Mouse (Mus musculus): Measurements from ENCODE around the gene H2-T24. TPM values are rescaled to one million over a fixed set of nuclear protein-coding genes. Genes with fewer than 3 reads are reported as not detected.
"Not testable (repeated sequence)": the region's sequence is repeated elsewhere in the genome, so short reads cannot be mapped to it uniquely, and the experiment has no call there.

Gene H2-T24
- polyA plus RNA-seq, 1 experiment from 2014 or later: 2.9 TPM

GRCm38 (mm10) chr17:36019519-36019918 lies 841 bp downstream of the H2-T24 start:
- H3K4me2 ChIP-seq: peak overlapping the region; percentile 57
- H3K4me1 ChIP-seq (ENCODE audit: control insufficient read depth, insufficient read depth, low read length): peaks cover 3% of the 10 kb centered on the region; the same call in 1 of the 2 replicates
- no peak for ATAC-seq (replicated peaks; ENCODE audit: insufficient number of reproducible peaks, low FRiP score, low TSS enrichment)
- peak overlapping the region; percentile 25 for H3K4me3 ChIP-seq (ENCODE audit: low read depth, low read length)
- H3K36me3 ChIP-seq (ENCODE audit: control insufficient read depth, insufficient read depth, low read length): peaks cover 1% of the 10 kb centered on the region; the same call in 1 of the 2 replicates
- no peaks in the 10 kb centered on the region for H3K27me3 ChIP-seq (ENCODE audit: control insufficient read depth, insufficient read depth, low read length)
- H3K9ac ChIP-seq (ENCODE audit: low read depth, low read length): no peak overlapping the region
- H3K27ac ChIP-seq (ENCODE audit: low read depth, low read length): peak overlapping the region; percentile 75; the same call in 1 of the 2 replicates
- WGBS (ENCODE audit: insufficient replicate concordance): 64% methylated on average over 3 of the region's 3 CpGs
- no peaks in the 10 kb centered on the region for H3K9me3 ChIP-seq (replicated peaks; ENCODE audit: control insufficient read depth, low read length)

- no peaks in the 10 kb centered on the region for H3K27me3 ChIP-seq (ENCODE audit: control insufficient read depth, insufficient read depth, low read length)
- H3K4me1 ChIP-seq (ENCODE audit: control insufficient read depth, insufficient read depth, low read length): peaks cover 3% of the 10 kb centered on the region; the same call in 1 of the 2 replicates
- WGBS (ENCODE audit: insufficient replicate concordance): 49% methylated on average over 2 of the region's 2 CpGs
- H3K9ac ChIP-seq (ENCODE audit: low read depth, low read length): no peak overlapping the region
- peak overlapping the region; percentile 31 for H3K4me2 ChIP-seq
- no peaks in the 10 kb centered on the region for H3K9me3 ChIP-seq (replicated peaks; ENCODE audit: control insufficient read depth, low read length)
- H3K27ac ChIP-seq (ENCODE audit: low read depth, low read length): no peak overlapping the region
- 0 out of 2 replicates have a peak overlapping the region, but pooled peaks have one; percentile 10 for H3K4me3 ChIP-seq (ENCODE audit: low read depth, low read length)
- H3K36me3 ChIP-seq (ENCODE audit: control insufficient read depth, insufficient read depth, low read length): peaks cover 6% of the 10 kb centered on the region; the same call in 1 of the 2 replicates
- no peak for ATAC-seq (replicated peaks; ENCODE audit: insufficient number of reproducible peaks, low FRiP score, low TSS enrichment)
These were observed 1.4 kb downstream of the H2-T24 start for GRCm38 (mm10) chr17:36018979-36019378.

- Histone ChIP-seq H3K9ac (ENCODE audit: low read depth, low read length) (no peak overlapping the region), H3K36me3 (ENCODE audit: control insufficient read depth, insufficient read depth, low read length) (peaks cover 6% of the 10 kb centered on the region; the same call in 1 of the 2 replicates), H3K4me1 (ENCODE audit: control insufficient read depth, insufficient read depth, low read length) (no peaks in the 10 kb centered on the region), H3K27ac (ENCODE audit: low read depth, low read length) (no peak overlapping the region), H3K9me3 (replicated peaks; ENCODE audit: control insufficient read depth, low read length) (no peaks in the 10 kb centered on the region), H3K27me3 (ENCODE audit: control insufficient read depth, insufficient read depth, low read length) (no peaks in the 10 kb centered on the region), H3K4me3 (ENCODE audit: low read depth, low read length) (no peak overlapping the region), H3K4me2 (no peak overlapping the region)
- WGBS (ENCODE audit: insufficient replicate concordance): 91% methylated on average over 5 of the region's 5 CpGs
- no peak for ATAC-seq (replicated peaks; ENCODE audit: insufficient number of reproducible peaks, low FRiP score, low TSS enrichment)
These were observed 3.3 kb downstream of the H2-T24 start for GRCm38 (mm10) chr17:36017046-36017445.

- no peaks in the 10 kb centered on the region for H3K9me3 ChIP-seq (replicated peaks; ENCODE audit: control insufficient read depth, low read length)
- WGBS (ENCODE audit: insufficient replicate concordance): 93% methylated on average over 5 of the region's 5 CpGs
- no peak overlapping the region for H3K27ac ChIP-seq (ENCODE audit: low read depth, low read length)
- H3K4me2 ChIP-seq: no peak overlapping the region
- H3K27me3 ChIP-seq (ENCODE audit: control insufficient read depth, insufficient read depth, low read length): no peaks in the 10 kb centered on the region
- no peak overlapping the region for H3K4me3 ChIP-seq (ENCODE audit: low read depth, low read length)
- no peak for ATAC-seq (replicated peaks; ENCODE audit: insufficient number of reproducible peaks, low FRiP score, low TSS enrichment)
- no peaks in the 10 kb centered on the region for H3K4me1 ChIP-seq (ENCODE audit: control insufficient read depth, insufficient read depth, low read length)
- H3K36me3 ChIP-seq (ENCODE audit: control insufficient read depth, insufficient read depth, low read length): peaks cover 6% of the 10 kb centered on the region; the same call in 1 of the 2 replicates
- no peak overlapping the region for H3K9ac ChIP-seq (ENCODE audit: low read depth, low read length)
These were observed 5.4 kb downstream of the H2-T24 start for GRCm38 (mm10) chr17:36014977-36015376.

- not testable (repeated sequence) for H3K4me1 ChIP-seq (ENCODE audit: control insufficient read depth, insufficient read depth, low read length)
- 93% methylated on average over 7 of the region's 7 CpGs for WGBS (ENCODE audit: insufficient replicate concordance)
These were observed 16.0 kb downstream of the H2-T24 start for GRCm38 (mm10) chr17:36004409-36004808.

GRCm38 (mm10) chr17:36003331-36003730 lies 17.0 kb downstream of the H2-T24 start:
- no peak for ATAC-seq (replicated peaks; ENCODE audit: insufficient number of reproducible peaks, low FRiP score, low TSS enrichment)
- Histone ChIP-seq H3K4me1 (ENCODE audit: control insufficient read depth, insufficient read depth, low read length) (no peaks in the 10 kb centered on the region), H3K36me3 (ENCODE audit: control insufficient read depth, insufficient read depth, low read length) (0 out of 2 replicates have a peak, but pooled peaks cover 3% of the 10 kb centered on the region), H3K4me3 (ENCODE audit: low read depth, low read length) (no peak overlapping the region), H3K9ac (ENCODE audit: low read depth, low read length) (no peak overlapping the region), H3K9me3 (replicated peaks; ENCODE audit: control insufficient read depth, low read length) (no peaks in the 10 kb centered on the region), H3K27ac (ENCODE audit: low read depth, low read length) (no peak overlapping the region), H3K4me2 (no peak overlapping the region), H3K27me3 (ENCODE audit: control insufficient read depth, insufficient read depth, low read length) (no peaks in the 10 kb centered on the region)
- WGBS (ENCODE audit: insufficient replicate concordance): 93% methylated on average over 7 of the region's 7 CpGs

More at GRCm38 (mm10) chr17:36004409-36004808, 16.0 kb downstream of the H2-T24 start:
- H3K4me3 ChIP-seq (ENCODE audit: low read depth, low read length); H3K9ac ChIP-seq (ENCODE audit: low read depth, low read length); ATAC-seq (replicated peaks; ENCODE audit: insufficient number of reproducible peaks, low FRiP score, low TSS enrichment); H3K36me3 ChIP-seq (ENCODE audit: control insufficient read depth, insufficient read depth, low read length); H3K4me2 ChIP-seq; H3K27me3 ChIP-seq (ENCODE audit: control insufficient read depth, insufficient read depth, low read length); H3K9me3 ChIP-seq (replicated peaks; ENCODE audit: control insufficient read depth, low read length); H3K27ac ChIP-seq (ENCODE audit: low read depth, low read length): not testable (repeated sequence)

- peak overlapping the region; percentile 47; the same call in 1 of the 2 replicates for H3K27ac ChIP-seq (ENCODE audit: low read depth, low read length)
- no peaks in the 10 kb centered on the region for H3K9me3 ChIP-seq (replicated peaks; ENCODE audit: control insufficient read depth, low read length)
- no peaks in the 10 kb centered on the region for H3K27me3 ChIP-seq (ENCODE audit: control insufficient read depth, insufficient read depth, low read length)
- ATAC-seq (replicated peaks; ENCODE audit: insufficient number of reproducible peaks, low FRiP score, low TSS enrichment): peak; percentile 81
- H3K4me3 ChIP-seq (ENCODE audit: low read depth, low read length): no peak overlapping the region
- H3K4me1 ChIP-seq (ENCODE audit: control insufficient read depth, insufficient read depth, low read length): no peaks in the 10 kb centered on the region
- H3K36me3 ChIP-seq (ENCODE audit: control insufficient read depth, insufficient read depth, low read length): 0 out of 2 replicates have a peak, but pooled peaks cover 3% of the 10 kb centered on the region
- 85% methylated on average over 6 of the region's 6 CpGs for WGBS (ENCODE audit: insufficient replicate concordance)
- H3K9ac ChIP-seq (ENCODE audit: low read depth, low read length): no peak overlapping the region
- H3K4me2 ChIP-seq: peak overlapping the region; percentile 2; the same call in 1 of the 2 replicates
These were observed 18.4 kb downstream of the H2-T24 start for GRCm38 (mm10) chr17:36001966-36002365.

- Histone ChIP-seq H3K9ac (ENCODE audit: low read depth, low read length) (no peak overlapping the region), H3K4me1 (ENCODE audit: control insufficient read depth, insufficient read depth, low read length) (no peaks in the 10 kb centered on the region), H3K36me3 (ENCODE audit: control insufficient read depth, insufficient read depth, low read length) (0 out of 2 replicates have a peak, but pooled peaks cover 3% of the 10 kb centered on the region), H3K4me2 (peak overlapping the region; percentile 2; the same call in 1 of the 2 replicates), H3K4me3 (ENCODE audit: low read depth, low read length) (no peak overlapping the region), H3K27me3 (ENCODE audit: control insufficient read depth, insufficient read depth, low read length) (no peaks in the 10 kb centered on the region), H3K27ac (ENCODE audit: low read depth, low read length) (peak overlapping the region; percentile 11; the same call in 1 of the 2 replicates), H3K9me3 (replicated peaks; ENCODE audit: control insufficient read depth, low read length) (no peaks in the 10 kb centered on the region)
- ATAC-seq (replicated peaks; ENCODE audit: insufficient number of reproducible peaks, low FRiP score, low TSS enrichment): no peak
- 90% methylated on average over 12 of the region's 12 CpGs for WGBS (ENCODE audit: insufficient replicate concordance)
These were observed 19.1 kb downstream of the H2-T24 start for GRCm38 (mm10) chr17:36001121-36001897.
